Mouse (Mus musculus): ENCODE data around the gene Wscd1. TPM values are rescaled to one million over a fixed set of nuclear protein-coding genes. Genes with fewer than 3 reads are reported as not detected.
A peak's percentile ranks its signal among the peaks of the same experiment; 100 is the strongest.

The Wscd1 gene
- polyA plus RNA-seq, 1 experiment from 2014 or later, result 3.7 TPM

DNA sequence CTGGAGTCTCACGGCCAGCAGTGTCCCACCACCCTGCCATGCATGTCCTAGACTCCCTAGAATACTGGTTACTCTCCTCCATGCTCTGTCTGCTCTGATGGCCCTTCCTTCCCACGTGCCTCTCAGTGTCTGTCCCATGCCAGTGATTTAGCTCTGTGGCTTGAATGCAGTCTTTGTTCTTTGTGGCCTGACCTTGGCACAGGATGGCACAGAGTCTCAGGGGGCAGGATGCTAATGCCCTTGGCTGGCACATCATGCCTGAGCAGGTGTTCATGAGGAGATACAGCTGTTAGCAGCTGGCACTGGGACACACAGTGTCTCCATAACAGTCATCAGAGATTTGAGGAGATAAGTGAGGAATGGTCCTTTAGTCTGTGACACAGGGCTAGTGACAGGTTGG is 20.8 kb downstream of the Wscd1 start:
- Histone ChIP-seq H3K4me1 (ENCODE audit: control insufficient read depth in 2 of 2, insufficient read depth in 2 of 2, low read length in 2 of 2) (peaks cover 0 to 4% of the 10 kb centered on the region in 2 experiments; a peak in 2 of 4 replicates), H3K36me3 (ENCODE audit: control insufficient read depth, insufficient read depth, low read length) (no peaks in the 10 kb centered on the region), H3K4me2 (ENCODE audit: low read length) (no peak overlapping the region), H3K27me3 (ENCODE audit: control insufficient read depth, insufficient read depth, low read length) (peaks cover 8% of the 10 kb centered on the region; the same call in 1 of the 2 replicates), H3K9me3 (ENCODE audit: control insufficient read depth, low read length) (no peaks in the 10 kb centered on the region), H3K27ac (replicated peaks in 1 of 2; ENCODE audit: control insufficient read depth in 1 of 2, insufficient read depth in 1 of 2, low read depth in 2 of 2, low read length in 2 of 2) (no peak overlapping the region), H3K9ac (ENCODE audit: low read length) (no peak overlapping the region), H3K4me3 (ENCODE audit: control insufficient read depth in 1 of 2, insufficient read depth in 1 of 2, low read depth in 1 of 2, low read length in 2 of 2) (no peak overlapping the region)
- 61% methylated on average over 2 of the region's 2 CpGs for WGBS
- ATAC-seq (ENCODE audit: insufficient number of reproducible peaks, insufficient read depth, low FRiP score, low read depth), result no peak

DNA sequence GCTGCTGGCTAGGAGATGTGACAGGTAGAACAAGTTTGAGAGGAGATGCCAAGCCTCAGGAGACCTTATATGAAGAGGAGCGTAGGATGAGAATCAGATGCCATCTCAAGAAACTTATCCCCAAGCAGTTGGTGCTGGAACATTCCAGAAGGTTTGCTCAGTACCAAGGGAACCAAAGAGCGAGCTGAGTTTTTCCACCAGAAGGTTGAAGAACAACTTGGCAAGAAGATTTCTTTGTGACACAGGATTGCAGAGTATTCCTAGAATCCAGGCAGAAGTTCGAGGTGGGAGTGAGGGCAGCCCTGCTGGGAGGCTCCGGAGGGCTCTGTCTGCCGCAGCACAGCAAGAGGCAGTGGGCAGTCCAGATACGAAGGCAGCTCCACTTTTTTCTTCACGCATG is 21.4 kb downstream of the Wscd1 start:
- Histone ChIP-seq H3K4me1 (ENCODE audit: control insufficient read depth in 2 of 2, insufficient read depth in 2 of 2, low read length in 2 of 2) (peaks cover 0 to 4% of the 10 kb centered on the region in 2 experiments; a peak in 2 of 4 replicates), H3K4me2 (ENCODE audit: low read length) (no peak overlapping the region), H3K27ac (replicated peaks in 1 of 2; ENCODE audit: control insufficient read depth in 1 of 2, insufficient read depth in 1 of 2, low read depth in 2 of 2, low read length in 2 of 2) (no peak overlapping the region), H3K9ac (ENCODE audit: low read length) (no peak overlapping the region), H3K27me3 (ENCODE audit: control insufficient read depth, insufficient read depth, low read length) (peaks cover 11% of the 10 kb centered on the region; the same call in 1 of the 2 replicates), H3K9me3 (ENCODE audit: control insufficient read depth, low read length) (no peaks in the 10 kb centered on the region), H3K4me3 (ENCODE audit: control insufficient read depth in 1 of 2, insufficient read depth in 1 of 2, low read depth in 1 of 2, low read length in 2 of 2) (no peak overlapping the region), H3K36me3 (ENCODE audit: control insufficient read depth, insufficient read depth, low read length) (no peaks in the 10 kb centered on the region)
- WGBS, result 70% methylated on average over 7 of the region's 7 CpGs
- ATAC-seq (ENCODE audit: insufficient number of reproducible peaks, insufficient read depth, low FRiP score, low read depth), result no peak

DNA sequence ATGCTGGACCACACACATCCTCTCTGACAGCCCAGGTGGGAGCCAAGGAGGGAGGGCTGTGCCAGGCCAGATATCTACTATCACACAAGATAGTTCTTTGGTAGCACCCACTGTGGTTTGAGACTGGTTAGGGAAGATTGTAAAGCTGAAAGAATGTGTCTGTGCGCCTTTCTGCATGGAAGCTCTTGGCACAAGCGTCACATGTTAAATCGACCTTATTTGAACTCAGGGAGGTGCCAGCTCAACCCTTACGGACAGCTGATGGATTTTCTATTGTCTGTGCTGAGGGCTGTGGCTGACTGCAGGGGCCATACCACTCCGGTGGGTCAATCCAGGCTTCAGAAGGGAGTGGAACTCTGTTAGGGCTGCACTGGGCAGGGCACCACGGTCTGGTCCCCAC is 22.3 kb downstream of the Wscd1 start:
- no peak overlapping the region for H3K4me3 ChIP-seq (ENCODE audit: control insufficient read depth in 1 of 2, insufficient read depth in 1 of 2, low read depth in 1 of 2, low read length in 2 of 2)
- WGBS, result 61% methylated on average over 6 of the region's 6 CpGs

DNA sequence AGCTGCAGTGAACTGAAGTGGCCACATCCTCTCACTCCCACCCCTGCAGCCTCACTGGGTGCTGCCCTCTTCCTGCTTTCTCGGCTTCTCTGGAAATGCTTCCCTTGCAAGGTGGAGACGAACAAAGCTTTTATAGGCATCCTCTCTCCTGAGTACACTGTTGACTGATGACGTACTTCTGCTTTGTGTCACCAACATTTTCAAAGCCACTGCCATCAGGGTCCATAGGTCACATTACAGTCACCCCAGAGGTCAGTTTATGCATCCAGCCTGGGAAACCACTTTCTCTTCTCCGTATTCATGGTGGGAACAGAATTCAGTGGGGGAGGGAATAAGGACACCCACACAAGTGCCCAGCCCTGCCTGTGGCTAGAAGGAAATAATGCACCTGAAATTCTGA is 23.1 kb downstream of the Wscd1 start:
- 9% methylated on average over 4 of the region's 4 CpGs for WGBS
- H3K4me2 ChIP-seq (ENCODE audit: low read length), result no peak overlapping the region
- H3K27me3 ChIP-seq (ENCODE audit: control insufficient read depth, insufficient read depth, low read length), result peaks cover 11% of the 10 kb centered on the region; the same call in 1 of the 2 replicates
- no peaks in the 10 kb centered on the region for H3K9me3 ChIP-seq (ENCODE audit: control insufficient read depth, low read length)
- H3K36me3 ChIP-seq (ENCODE audit: control insufficient read depth, insufficient read depth, low read length), result no peaks in the 10 kb centered on the region
- no peak overlapping the region for H3K27ac ChIP-seq (replicated peaks in 1 of 2; ENCODE audit: control insufficient read depth in 1 of 2, insufficient read depth in 1 of 2, low read depth in 2 of 2, low read length in 2 of 2)
- H3K9ac ChIP-seq (ENCODE audit: low read length), result no peak overlapping the region
- H3K4me1 ChIP-seq (ENCODE audit: control insufficient read depth in 2 of 2, insufficient read depth in 2 of 2, low read length in 2 of 2), result peaks cover 0 to 4% of the 10 kb centered on the region in 2 experiments; a peak in 2 of 4 replicates
- no peak overlapping the region for H3K4me3 ChIP-seq (ENCODE audit: control insufficient read depth in 1 of 2, insufficient read depth in 1 of 2, low read depth in 1 of 2, low read length in 2 of 2)
- no peak for ATAC-seq (ENCODE audit: insufficient number of reproducible peaks, insufficient read depth, low FRiP score, low read depth)

More for the DNA sequence above, 22.3 kb downstream of the Wscd1 start:
- 0 out of 4 replicates have a peak overlapping the region, but pooled peaks of 1 of the 2 experiments have one; percentile 19 for H3K27ac ChIP-seq (replicated peaks in 1 of 2; ENCODE audit: control insufficient read depth in 1 of 2, insufficient read depth in 1 of 2, low read depth in 2 of 2, low read length in 2 of 2)
- H3K4me2 ChIP-seq (ENCODE audit: low read length), result no peak overlapping the region
- no peak overlapping the region for H3K9ac ChIP-seq (ENCODE audit: low read length)
- H3K9me3 ChIP-seq (ENCODE audit: control insufficient read depth, low read length), result no peaks in the 10 kb centered on the region
- H3K27me3 ChIP-seq (ENCODE audit: control insufficient read depth, insufficient read depth, low read length), result peaks cover 11% of the 10 kb centered on the region; the same call in 1 of the 2 replicates
- peaks cover 0 to 4% of the 10 kb centered on the region in 2 experiments; a peak in 2 of 4 replicates for H3K4me1 ChIP-seq (ENCODE audit: control insufficient read depth in 2 of 2, insufficient read depth in 2 of 2, low read length in 2 of 2)
- no peak for ATAC-seq (ENCODE audit: insufficient number of reproducible peaks, insufficient read depth, low FRiP score, low read depth)
- H3K36me3 ChIP-seq (ENCODE audit: control insufficient read depth, insufficient read depth, low read length), result no peaks in the 10 kb centered on the region

DNA sequence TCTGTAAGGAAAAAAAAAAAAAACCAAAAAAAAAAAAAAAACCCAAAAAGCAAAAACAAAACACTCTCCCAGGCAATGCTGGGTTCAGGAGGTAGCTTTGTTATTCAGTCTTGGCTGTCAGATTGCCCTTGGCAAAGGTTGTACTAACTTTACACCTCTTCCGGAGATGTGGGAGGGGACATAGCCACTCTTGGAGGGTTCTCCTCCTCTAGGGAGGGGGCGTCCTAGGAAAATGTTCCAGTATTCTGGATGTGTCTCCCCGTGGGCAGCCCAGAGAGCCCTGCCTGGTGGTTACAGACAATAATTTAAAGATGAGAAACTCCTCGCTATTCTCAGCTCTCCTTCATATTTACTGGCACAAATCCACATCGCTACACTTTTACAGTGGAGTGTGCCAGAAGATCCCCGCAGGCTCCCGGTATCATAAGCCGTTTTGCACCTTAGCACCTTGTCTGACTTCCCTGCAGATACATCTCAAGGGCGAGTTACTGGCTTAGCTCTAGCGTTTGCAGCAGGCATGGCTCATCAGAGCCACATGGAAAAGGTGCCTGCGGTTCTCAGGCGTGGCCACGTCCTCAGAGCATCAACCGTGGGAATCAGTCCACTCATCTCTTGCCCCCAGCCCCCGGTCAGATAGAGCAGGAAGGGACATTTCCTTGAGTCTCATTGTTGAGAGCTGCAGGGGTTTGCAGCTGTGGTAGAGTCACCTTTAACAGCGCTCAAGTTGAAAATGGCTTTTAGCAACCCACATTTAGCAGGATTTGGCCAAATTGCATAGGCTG is 24.5 kb downstream of the Wscd1 start:
- no peak overlapping the region for H3K4me2 ChIP-seq (ENCODE audit: low read length)
- no peak for ATAC-seq (ENCODE audit: insufficient number of reproducible peaks, insufficient read depth, low FRiP score, low read depth)
- H3K4me3 ChIP-seq (ENCODE audit: control insufficient read depth in 1 of 2, insufficient read depth in 1 of 2, low read depth in 1 of 2, low read length in 2 of 2), result no peak overlapping the region
- no peaks in the 10 kb centered on the region for H3K9me3 ChIP-seq (ENCODE audit: control insufficient read depth, low read length)
- H3K9ac ChIP-seq (ENCODE audit: low read length), result no peak overlapping the region
- WGBS, result 9% methylated on average over 16 of the region's 16 CpGs
- peaks cover 11% of the 10 kb centered on the region; the same call in 1 of the 2 replicates for H3K27me3 ChIP-seq (ENCODE audit: control insufficient read depth, insufficient read depth, low read length)
- peak overlapping the region; percentile 2 to 42; a peak in 2 of 4 replicates for H3K27ac ChIP-seq (replicated peaks in 1 of 2; ENCODE audit: control insufficient read depth in 1 of 2, insufficient read depth in 1 of 2, low read depth in 2 of 2, low read length in 2 of 2)
- H3K4me1 ChIP-seq (ENCODE audit: control insufficient read depth in 2 of 2, insufficient read depth in 2 of 2, low read length in 2 of 2), result peaks cover 0 to 4% of the 10 kb centered on the region in 2 experiments; a peak in 2 of 4 replicates
- no peaks in the 10 kb centered on the region for H3K36me3 ChIP-seq (ENCODE audit: control insufficient read depth, insufficient read depth, low read length)

DNA sequence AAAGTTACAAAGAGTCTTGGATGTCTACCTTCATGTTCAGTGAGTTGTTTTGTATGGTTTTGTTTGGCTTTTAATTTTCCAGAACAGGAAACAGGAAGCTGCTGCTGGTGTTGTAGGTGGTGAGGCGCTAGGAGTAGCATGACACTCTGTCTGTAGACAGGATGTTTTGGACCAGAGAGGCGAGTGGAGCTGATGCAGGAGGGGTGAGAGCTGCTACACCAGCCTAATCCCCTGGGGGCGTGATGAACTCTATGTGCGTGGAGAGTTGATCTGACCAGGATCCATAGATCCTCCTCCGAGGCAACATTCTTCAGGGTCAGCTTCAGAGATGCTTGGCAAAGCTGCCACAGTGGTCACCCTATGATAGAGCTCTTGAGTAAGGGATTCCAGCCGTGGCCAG is 25.3 kb downstream of the Wscd1 start:
- WGBS, result 46% methylated on average over 6 of the region's 6 CpGs
- H3K27ac ChIP-seq (replicated peaks in 1 of 2; ENCODE audit: control insufficient read depth in 1 of 2, insufficient read depth in 1 of 2, low read depth in 2 of 2, low read length in 2 of 2), result no peak overlapping the region
- peak; percentile 31; the same call in 1 of the 2 replicates for ATAC-seq (ENCODE audit: insufficient number of reproducible peaks, insufficient read depth, low FRiP score, low read depth)

DNA sequence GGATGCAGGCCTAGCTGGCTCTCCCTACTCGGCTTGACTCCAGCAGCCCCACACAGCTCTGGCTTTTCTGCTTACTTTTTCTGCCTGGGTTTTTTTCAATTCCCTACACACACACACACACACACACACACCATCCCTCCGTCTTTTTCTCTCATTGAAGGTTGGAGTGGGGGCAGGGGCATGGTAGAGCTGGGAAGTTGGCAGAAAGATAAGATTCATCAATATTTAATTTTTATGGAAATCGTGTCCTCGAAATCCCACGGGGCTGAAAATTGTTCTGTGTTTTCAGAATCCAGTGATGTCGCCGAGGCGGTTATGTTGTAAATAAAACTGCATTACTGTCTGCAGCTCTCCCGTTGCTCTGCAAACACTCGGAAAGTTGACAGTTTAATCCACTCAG is 29.9 kb downstream of the Wscd1 start:
- WGBS, result 83% methylated on average over 10 of the region's 10 CpGs
- no peak overlapping the region for H3K27ac ChIP-seq (replicated peaks in 1 of 2; ENCODE audit: control insufficient read depth in 1 of 2, insufficient read depth in 1 of 2, low read depth in 2 of 2, low read length in 2 of 2)
- no peaks in the 10 kb centered on the region; a peak in 2 of 4 replicates for H3K4me1 ChIP-seq (ENCODE audit: control insufficient read depth in 2 of 2, insufficient read depth in 2 of 2, low read length in 2 of 2)
- no peak for ATAC-seq (ENCODE audit: insufficient number of reproducible peaks, insufficient read depth, low FRiP score, low read depth)
- H3K4me2 ChIP-seq (ENCODE audit: low read length), result no peak overlapping the region
- no peaks in the 10 kb centered on the region for H3K36me3 ChIP-seq (ENCODE audit: control insufficient read depth, insufficient read depth, low read length)
- no peak overlapping the region for H3K9ac ChIP-seq (ENCODE audit: low read length)
- H3K9me3 ChIP-seq (ENCODE audit: control insufficient read depth, low read length), result no peaks in the 10 kb centered on the region
- no peak overlapping the region for H3K4me3 ChIP-seq (ENCODE audit: control insufficient read depth in 1 of 2, insufficient read depth in 1 of 2, low read depth in 1 of 2, low read length in 2 of 2)
- peaks cover 3% of the 10 kb centered on the region; the same call in 1 of the 2 replicates for H3K27me3 ChIP-seq (ENCODE audit: control insufficient read depth, insufficient read depth, low read length)

More for the DNA sequence above, 25.3 kb downstream of the Wscd1 start:
- Histone ChIP-seq H3K4me1 (ENCODE audit: control insufficient read depth in 2 of 2, insufficient read depth in 2 of 2, low read length in 2 of 2) (peaks cover 0 to 4% of the 10 kb centered on the region in 2 experiments; a peak in 2 of 4 replicates), H3K36me3 (ENCODE audit: control insufficient read depth, insufficient read depth, low read length) (no peaks in the 10 kb centered on the region), H3K4me2 (ENCODE audit: low read length) (no peak overlapping the region), H3K4me3 (ENCODE audit: control insufficient read depth in 1 of 2, insufficient read depth in 1 of 2, low read depth in 1 of 2, low read length in 2 of 2) (no peak overlapping the region), H3K9ac (ENCODE audit: low read length) (no peak overlapping the region), H3K9me3 (ENCODE audit: control insufficient read depth, low read length) (no peaks in the 10 kb centered on the region), H3K27me3 (ENCODE audit: control insufficient read depth, insufficient read depth, low read length) (peaks cover 11% of the 10 kb centered on the region; the same call in 1 of the 2 replicates)
